Mouse (Mus musculus) liver, postnatal 0 days (tissue): ENCODE results near the gene Rnf150. TPM values are rescaled to one million over a fixed set of nuclear protein-coding genes. Genes with fewer than 3 reads are reported as not detected.

Source experiments
- ATAC-seq: fragments of 200-750 bp; cut with Nextera tagmentation; 2 replicates; pipeline ENCODE4 v1.8.0; 2017; ENCODE audit warnings: mild to moderate bottlenecking, moderate library complexity
- DNase-seq: peaks from one replicate; pipeline ENCODE4 v3.0.0-alpha.2; 2016
- H3K27ac ChIP-seq: fragments of 300-500 bp; sonication (generic); 2 replicates; pipeline ENCODE4 v1.5.1; 2014; ENCODE audit warnings: antibody characterized with exemption, moderate library complexity, mild to moderate bottlenecking, low read depth
- H3K27me3 ChIP-seq: fragments of 300-500 bp; sonication (generic); 2 replicates; pipeline ENCODE4 v1.6.1; 2014; ENCODE audit warnings: low read length, control low read depth, mixed read lengths; ENCODE audit not compliant: insufficient read depth
- H3K36me3 ChIP-seq: fragments of 300-500 bp; sonication (generic); replicated peaks from 2 replicates; pipeline ENCODE4 v1.6.1; 2014; ENCODE audit warnings: mild to moderate bottlenecking, control low read depth, low read length, moderate library complexity, mixed read lengths; ENCODE audit not compliant: insufficient read depth
- H3K4me1 ChIP-seq: fragments of 300-500 bp; sonication (generic); 2 replicates; pipeline ENCODE4 v1.6.1; 2014; ENCODE audit warnings: antibody characterized with exemption, mild to moderate bottlenecking, control low read depth; ENCODE audit not compliant: insufficient read depth
- H3K4me2 ChIP-seq: fragments of 300-500 bp; sonication (generic); 2 replicates; pipeline ENCODE4 v1.6.1; 2014; ENCODE audit warnings: low read depth, mild to moderate bottlenecking, low read length, moderate library complexity, mixed read lengths
- H3K4me3 ChIP-seq: fragments of 300-500 bp; sonication (generic); 2 replicates; pipeline ENCODE4 v1.5.1; 2014; ENCODE audit warnings: low read depth, low read length
- H3K9ac ChIP-seq: fragments of 300-500 bp; sonication (generic); replicated peaks from 2 replicates; pipeline ENCODE4 v1.6.1; 2014; ENCODE audit warnings: mild to moderate bottlenecking, moderate library complexity
- H3K9me3 ChIP-seq: fragments of 300-500 bp; sonication (generic); 2 replicates; pipeline ENCODE4 v1.6.1; 2016; ENCODE audit warnings: mild to moderate bottlenecking, control low read depth, low read length, mixed read lengths
- CTCF ChIP-seq: sonication (generic); IDR thresholded peaks from 2 replicates; pipeline ENCODE4 v1.5.1; 2016; ENCODE audit warnings: antibody characterized with exemption, low read depth
- EP300 ChIP-seq: IDR thresholded peaks from 2 replicates; pipeline ENCODE4 v1.6.1; 2016; ENCODE audit warnings: antibody characterized with exemption, low read depth, mild to moderate bottlenecking
- WGBS: fragments of 180-500 bp; shearing (Covaris S2); extraction: QIAGEN DNeasy Blood & Tissue Kit; methylation state at CpG from one replicate; pipeline ENCODE4 v1.1.7; 2014; ENCODE audit not compliant: insufficient replicate concordance; 5-methylcytosine and 5-hydroxymethylcytosine counted together
- polyA plus RNA-seq: library from polyadenylated mRNA; unstranded; fragments of >200 nt; fragmentation: Nextera tagmentation; extraction: Ambion mirVana; gene quantifications from 2 replicates; pipeline ENCODE4 v1.2.1, GENCODE M21; 2015

Rnf150 gene
- polyA plus RNA-seq, 1 experiment from 2014 or later: 0.14 TPM

DNA sequence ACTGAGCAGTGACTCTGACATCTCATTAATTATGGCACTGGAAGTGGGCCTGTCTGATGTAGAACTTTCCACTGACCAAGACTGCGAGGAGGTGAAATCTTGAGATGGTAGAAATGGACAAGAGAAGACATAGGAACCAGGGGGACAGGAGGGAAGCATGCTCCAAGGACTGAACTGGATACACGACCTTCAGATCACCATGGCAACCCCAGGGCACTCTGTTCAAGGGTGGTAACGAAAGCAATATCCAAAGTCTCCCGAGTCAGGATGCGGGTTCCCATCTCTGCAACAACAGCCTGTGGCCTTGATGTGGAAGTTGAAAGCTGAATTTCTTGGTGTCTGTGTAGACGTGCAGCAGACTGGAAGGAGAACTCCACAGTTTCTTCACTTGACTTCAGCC lies 220.3 kb downstream of the Rnf150 start:
- H3K4me2 ChIP-seq: no peak overlapping the region
- no peaks in the 10 kb centered on the region for H3K4me1 ChIP-seq
- H3K9ac ChIP-seq: no peak overlapping the region
- H3K27ac ChIP-seq: no peak overlapping the region
- DNase-seq: no peak
- WGBS: 71% methylated on average over 6 of the region's 6 CpGs
- H3K27me3 ChIP-seq: no peaks in the 10 kb centered on the region
- H3K4me3 ChIP-seq: no peak overlapping the region
- ATAC-seq: no peak
- no peak for TF ChIP-seq EP300
- no peak for TF ChIP-seq CTCF
- no peaks in the 10 kb centered on the region for H3K36me3 ChIP-seq
- H3K9me3 ChIP-seq: no peaks in the 10 kb centered on the region

DNA sequence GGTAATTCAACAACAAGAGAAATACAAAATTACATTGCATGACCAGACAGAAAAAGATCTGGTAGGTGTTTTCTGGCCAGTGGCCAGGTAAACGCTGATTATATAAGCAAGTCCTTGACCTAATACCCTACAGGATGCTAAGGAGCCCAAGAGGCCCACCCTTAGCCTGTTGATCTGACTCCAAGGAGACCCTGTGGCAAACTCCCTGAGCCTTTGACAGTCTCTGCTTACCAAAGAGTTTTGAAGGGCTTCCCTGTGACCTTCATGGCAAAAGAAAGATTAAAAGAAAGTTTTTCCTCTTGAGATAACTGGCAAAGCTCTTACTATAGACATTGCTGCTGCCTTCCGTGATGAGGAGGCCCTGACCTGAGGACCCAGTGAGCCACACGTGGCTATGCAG lies 222.4 kb downstream of the Rnf150 start:
- no peaks in the 10 kb centered on the region for H3K27me3 ChIP-seq
- H3K36me3 ChIP-seq: no peaks in the 10 kb centered on the region
- no peak for ATAC-seq
- H3K4me3 ChIP-seq: no peak overlapping the region
- TF ChIP-seq EP300 (no peak), CTCF (no peak)
- H3K4me2 ChIP-seq: no peak overlapping the region
- no peak for DNase-seq
- no peaks in the 10 kb centered on the region for H3K4me1 ChIP-seq
- no peak overlapping the region for H3K27ac ChIP-seq
- no peak overlapping the region for H3K9ac ChIP-seq
- WGBS: 53% methylated on average over 3 of the region's 3 CpGs
- no peaks in the 10 kb centered on the region for H3K9me3 ChIP-seq

DNA sequence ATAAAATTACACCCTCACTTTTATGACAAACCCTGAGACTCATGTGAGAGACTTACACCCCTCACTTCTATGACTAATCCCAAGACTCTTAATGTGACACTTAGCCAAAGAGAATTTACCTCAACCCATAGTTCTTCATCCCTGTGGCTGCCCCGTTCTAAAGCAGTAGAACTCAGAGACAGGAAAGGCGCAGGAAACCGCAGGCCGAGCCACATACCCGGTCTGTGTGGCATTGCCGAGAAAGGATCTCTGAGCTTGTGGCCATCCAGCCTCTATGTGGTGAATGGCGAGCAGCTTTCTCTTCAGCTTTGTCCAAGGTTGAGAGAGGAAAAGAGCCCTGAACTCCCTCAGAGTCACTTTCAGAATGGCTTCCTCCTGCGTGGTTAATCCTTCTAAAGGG lies 223.5 kb downstream of the Rnf150 start:
- WGBS: 40% methylated on average over 8 of the region's 8 CpGs
- Histone ChIP-seq H3K27ac (no peak overlapping the region), H3K27me3 (no peaks in the 10 kb centered on the region), H3K9me3 (no peaks in the 10 kb centered on the region), H3K4me2 (no peak overlapping the region), H3K4me1 (no peaks in the 10 kb centered on the region), H3K36me3 (no peaks in the 10 kb centered on the region), H3K9ac (no peak overlapping the region), H3K4me3 (no peak overlapping the region)
- ATAC-seq (no peak), DNase-seq (peak; percentile 27)
- TF ChIP-seq EP300: no peak
- no peak for TF ChIP-seq CTCF

DNA sequence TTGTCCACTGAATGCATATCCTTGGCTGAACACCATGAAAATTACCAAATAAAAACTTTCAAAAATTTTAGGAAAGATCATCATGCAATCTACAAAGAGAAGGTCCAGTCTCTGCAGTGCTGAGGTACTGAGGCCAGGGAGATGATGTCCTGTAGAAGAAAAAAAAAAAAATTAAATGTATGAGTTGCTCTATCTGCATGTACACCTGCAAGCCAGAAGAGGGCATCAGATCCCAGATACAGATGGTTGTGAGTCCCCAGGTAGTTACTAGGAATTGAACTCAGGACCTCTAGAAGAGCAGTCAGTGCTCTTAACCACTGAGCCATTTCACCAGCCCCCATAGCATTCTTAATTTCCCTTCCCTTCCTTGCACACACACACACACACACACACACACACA lies 224.4 kb downstream of the Rnf150 start:
- no peak for ATAC-seq
- TF ChIP-seq EP300 (no peak), CTCF (peak; percentile 31; the same call in 1 of the 2 replicates)

DNA sequence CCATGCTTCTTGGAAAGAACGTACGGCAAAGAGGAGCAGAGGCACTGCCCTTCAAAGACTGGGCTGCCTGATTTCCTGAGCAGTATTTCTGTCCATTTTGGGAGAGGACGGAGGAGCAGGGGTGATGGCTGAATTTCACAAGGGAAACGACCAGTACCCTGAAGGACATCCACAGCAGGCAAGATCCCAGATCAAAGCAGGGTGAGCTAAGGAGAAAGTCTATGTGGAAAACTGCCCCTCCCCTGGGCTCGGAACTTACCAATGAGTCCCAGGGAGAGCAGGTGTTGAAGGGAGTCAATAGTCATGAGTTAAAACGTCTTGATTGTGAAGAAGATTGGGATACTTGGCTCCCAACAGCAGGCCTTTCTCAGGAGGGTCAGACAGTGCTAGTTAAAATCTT lies 225.0 kb downstream of the Rnf150 start:
- WGBS: 65% methylated on average over 6 of the region's 6 CpGs
- Histone ChIP-seq H3K27me3 (no peaks in the 10 kb centered on the region), H3K9ac (no peak overlapping the region), H3K4me2 (no peak overlapping the region), H3K9me3 (no peaks in the 10 kb centered on the region), H3K4me3 (no peak overlapping the region), H3K36me3 (no peaks in the 10 kb centered on the region), H3K4me1 (no peaks in the 10 kb centered on the region), H3K27ac (no peak overlapping the region)
- ATAC-seq (no peak), DNase-seq (no peak)
- TF ChIP-seq EP300: no peak
- TF ChIP-seq CTCF: no peak

More for the DNA sequence above, 224.4 kb downstream of the Rnf150 start:
- Histone ChIP-seq H3K9me3 (no peaks in the 10 kb centered on the region), H3K9ac (no peak overlapping the region), H3K27ac (no peak overlapping the region), H3K4me1 (no peaks in the 10 kb centered on the region), H3K27me3 (no peaks in the 10 kb centered on the region), H3K4me3 (no peak overlapping the region), H3K4me2 (no peak overlapping the region), H3K36me3 (no peaks in the 10 kb centered on the region)
- no peak for DNase-seq

DNA sequence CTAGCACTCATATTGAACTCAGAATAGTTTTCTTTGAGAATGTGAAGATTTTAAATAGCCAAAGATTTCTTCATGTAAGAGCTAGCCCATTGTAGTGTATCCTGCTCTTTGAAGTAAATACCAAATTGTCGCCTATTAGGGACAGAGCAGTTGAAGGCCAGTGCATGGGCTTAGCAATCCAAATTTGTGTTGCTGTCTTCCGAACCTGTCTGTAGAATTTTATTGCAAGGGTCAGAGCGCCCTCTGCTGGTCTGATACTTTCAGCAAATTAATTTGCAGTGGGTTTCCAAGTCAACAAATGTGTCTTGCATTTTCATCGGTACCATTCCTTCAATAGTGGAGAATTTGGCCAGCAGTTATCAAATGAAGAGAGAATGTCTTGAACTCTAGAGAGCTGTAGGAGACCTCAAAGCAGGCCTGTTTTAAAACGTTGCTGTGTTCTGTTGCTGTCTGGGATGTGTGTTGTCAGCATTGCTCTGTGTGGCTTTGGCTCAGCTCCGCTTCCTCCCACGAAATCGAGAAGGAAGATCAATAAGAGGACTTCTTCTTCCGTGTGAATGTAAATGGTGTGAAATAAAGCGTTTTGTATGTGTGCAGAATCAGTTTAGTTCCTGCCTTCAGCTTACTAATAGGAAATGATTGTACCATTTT lies 226.3 kb downstream of the Rnf150 start:
- Histone ChIP-seq H3K36me3 (no peaks in the 10 kb centered on the region), H3K4me2 (no peak overlapping the region), H3K9ac (no peak overlapping the region), H3K27ac (no peak overlapping the region), H3K9me3 (no peaks in the 10 kb centered on the region), H3K4me3 (no peak overlapping the region), H3K4me1 (no peaks in the 10 kb centered on the region), H3K27me3 (no peaks in the 10 kb centered on the region)
- no peak for ATAC-seq
- WGBS: 13% methylated on average over 10 of the region's 10 CpGs
- no peak for TF ChIP-seq EP300
- peak; percentile 87 for TF ChIP-seq CTCF
- peak; percentile 81 for DNase-seq

DNA sequence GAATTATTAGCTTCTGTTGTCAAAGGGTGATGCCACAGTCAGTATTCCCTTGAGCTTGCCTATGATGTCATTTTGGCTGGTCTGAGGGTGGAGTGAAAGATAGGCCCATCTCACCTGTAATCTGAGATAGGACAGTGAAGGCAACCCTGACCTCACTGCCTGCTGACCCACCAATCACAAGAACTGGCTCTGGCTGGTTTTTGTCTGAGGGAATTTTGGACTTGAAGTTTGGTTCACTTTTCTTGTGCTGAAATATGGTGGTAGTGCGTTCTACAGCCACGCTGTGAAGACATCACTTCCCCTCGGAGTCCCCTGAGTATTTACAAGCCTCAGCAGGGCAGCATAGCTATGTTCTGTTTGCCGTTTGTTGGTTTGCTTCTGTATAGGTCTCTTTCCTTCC lies 227.3 kb downstream of the Rnf150 start:
- Histone ChIP-seq H3K9ac (no peak overlapping the region), H3K4me3 (no peak overlapping the region), H3K4me2 (no peak overlapping the region), H3K4me1 (no peaks in the 10 kb centered on the region), H3K27ac (no peak overlapping the region), H3K36me3 (no peaks in the 10 kb centered on the region), H3K27me3 (no peaks in the 10 kb centered on the region), H3K9me3 (no peaks in the 10 kb centered on the region)
- DNase-seq: no peak
- WGBS: 53% methylated on average over 4 of the region's 4 CpGs
- no peak for ATAC-seq
- no peak for TF ChIP-seq CTCF
- TF ChIP-seq EP300: no peak
